Mouse (Mus musculus) liver, embryonic 14.5 days (tissue): ENCODE measurements around the gene C1s1. TPM values are rescaled to one million over a fixed set of nuclear protein-coding genes. Genes with fewer than 3 reads are reported as not detected.
"Not testable (repeated sequence)": the region's sequence is repeated elsewhere in the genome, so short reads cannot be mapped to it uniquely, and the experiment has no call there.

Experiments used
- ATAC-seq: fragments of 200-750 bp; cut with Nextera tagmentation; 2 replicates; pipeline ENCODE4 v1.8.0; 2017; ENCODE audit warnings: moderate number of reproducible peaks, mild to moderate bottlenecking, moderate library complexity; ENCODE audit not compliant: insufficient read depth
- DNase-seq, 3 experiments: peaks; one replicate each; pipeline ENCODE4 v3.0.0-alpha.2; 2012 to 2013; ENCODE audit warnings: low read depth in 3 of 3, low spot score in 3 of 3
- H3K27ac ChIP-seq: fragments of 300-500 bp; sonication (generic); 2 replicates; pipeline ENCODE4 v1.5.1; 2014; ENCODE audit warnings: moderate library complexity, mild to moderate bottlenecking, control low read depth, inconsistent platforms
- H3K27me3 ChIP-seq: fragments of 300-500 bp; sonication (generic); 2 replicates; pipeline ENCODE4 v1.6.1; 2014; ENCODE audit warnings: mild to moderate bottlenecking, low read length, moderate library complexity; ENCODE audit not compliant: control insufficient read depth, insufficient read depth
- H3K36me3 ChIP-seq: fragments of 300-500 bp; sonication (generic); replicated peaks from 2 replicates; pipeline ENCODE4 v1.6.1; 2014; ENCODE audit warnings: low read depth; ENCODE audit not compliant: control insufficient read depth, insufficient read depth
- H3K4me1 ChIP-seq, 2 experiments: fragments of 200-500 bp in 1 of 2; fragments of 300-500 bp in 1 of 2; sonication (generic) in 1 of 2; replicated peaks; 2 replicates each; pipeline ENCODE4 v1.6.1; 2012 to 2014; ENCODE audit warnings: antibody characterized with exemption in 1 of 2, inconsistent platforms in 1 of 2, low read length in 1 of 2; ENCODE audit not compliant: control insufficient read depth in 2 of 2, insufficient read depth in 2 of 2
- H3K4me2 ChIP-seq: fragments of 300-500 bp; sonication (generic); 2 replicates; pipeline ENCODE4 v1.6.1; 2014; ENCODE audit warnings: low read depth, mild to moderate bottlenecking, control low read depth, moderate library complexity
- H3K4me3 ChIP-seq, 2 experiments: fragments of 200-500 bp in 1 of 2; fragments of 300-500 bp in 1 of 2; sonication (generic) in 1 of 2; 2 replicates each; pipeline ENCODE4 v1.5.1; 2012 to 2014; ENCODE audit warnings: low read depth in 2 of 2, low read length in 2 of 2, mild to moderate bottlenecking in 2 of 2, control low read depth in 1 of 2, inconsistent platforms in 1 of 2, moderate library complexity in 1 of 2; ENCODE audit not compliant: insufficient read depth in 1 of 2
- H3K9ac ChIP-seq: fragments of 300-500 bp; sonication (generic); replicated peaks from 2 replicates; pipeline ENCODE4 v1.6.1; 2014; ENCODE audit warnings: mild to moderate bottlenecking, control low read depth, moderate library complexity
- H3K9me3 ChIP-seq: fragments of 300-500 bp; sonication (generic); 2 replicates; pipeline ENCODE4 v1.6.1; 2016; ENCODE audit warnings: low read length, mixed read lengths; ENCODE audit not compliant: control insufficient read depth
- CTCF ChIP-seq: IDR thresholded peaks from 2 replicates; pipeline ENCODE4 v1.5.1; 2016; ENCODE audit warnings: antibody characterized with exemption, low read depth, control low read depth
- EP300 ChIP-seq: IDR thresholded peaks from 2 replicates; pipeline ENCODE4 v1.6.1; 2016; ENCODE audit warnings: antibody characterized with exemption, low read depth
- WGBS: fragments of 180-500 bp; shearing (Covaris S2); extraction: QIAGEN DNeasy Blood & Tissue Kit; methylation state at CpG from one replicate; pipeline ENCODE4 v1.1.7; 2014; ENCODE audit not compliant: insufficient replicate concordance; 5-methylcytosine and 5-hydroxymethylcytosine counted together
- polyA plus RNA-seq, 2 experiments: library from polyadenylated mRNA; depleted of rRNA in 1 of 2; stranded (reverse) in 1 of 2; unstranded in 1 of 2; fragments of >200 nt; fragmentation: Nextera tagmentation in 1 of 2; extraction: Ambion mirVana in 1 of 2; gene quantifications; 2 replicates each; pipeline versions ENCODE4 v1.2.1 to v1.2.3; 2012 to 2014

The C1s1 gene
- polyA plus RNA-seq, 2 experiments, result 23.9 to 40.9 TPM

- DNase-seq (peak; percentile 12 to 42 (median 20)), ATAC-seq (no peak)
- H3K4me3 ChIP-seq, result no peak within 1 kb of the TSS
- H3K4me1 ChIP-seq, result no peaks in the 10 kb centered on the region
- no peak within 1 kb of the TSS for H3K4me2 ChIP-seq
- H3K27ac ChIP-seq, result no peak within 1 kb of the TSS
- H3K9me3 ChIP-seq, result no peaks in the 10 kb centered on the region
- no peak for TF ChIP-seq EP300
- peak; percentile 91 for TF ChIP-seq CTCF
- WGBS, result 2% methylated on average over 8 of the region's 8 CpGs
- H3K9ac ChIP-seq, result no peak within 1 kb of the TSS
- no peaks in the 10 kb centered on the region for H3K27me3 ChIP-seq
- no peaks in the 10 kb centered on the region for H3K36me3 ChIP-seq
Observed at GRCm38 (mm10) chr6:124570026-124570425, 27.9 kb upstream of the C1s1 start, which contains the start of gene C1rb. C1rb (plus strand) TSS chr6:124570294.

GRCm38 (mm10) chr6:124561611-124562010 is 19.5 kb upstream of the C1s1 start:
- not testable (repeated sequence) for H3K27me3 ChIP-seq, H3K36me3 ChIP-seq, H3K27ac ChIP-seq, H3K9ac ChIP-seq, ATAC-seq, H3K4me2 ChIP-seq, H3K4me3 ChIP-seq, H3K9me3 ChIP-seq, H3K4me1 ChIP-seq, DNase-seq
- WGBS, result 49% methylated on average over 2 of the region's 2 CpGs

GRCm38 (mm10) chr6:124561156-124561555 is 19.0 kb upstream of the C1s1 start:
- H3K36me3 ChIP-seq, H3K27me3 ChIP-seq, ATAC-seq, H3K9ac ChIP-seq, H3K4me2 ChIP-seq, H3K4me1 ChIP-seq, H3K9me3 ChIP-seq, DNase-seq, H3K4me3 ChIP-seq, H3K27ac ChIP-seq: not testable (repeated sequence)
- 60% methylated on average over 4 of the region's 4 CpGs for WGBS

GRCm38 (mm10) chr6:124555956-124556355 is 13.8 kb upstream of the C1s1 start:
- not testable (repeated sequence) for DNase-seq, H3K4me3 ChIP-seq, ATAC-seq, H3K9me3 ChIP-seq, H3K9ac ChIP-seq, H3K27me3 ChIP-seq, H3K36me3 ChIP-seq, H3K4me1 ChIP-seq, H3K27ac ChIP-seq, H3K4me2 ChIP-seq
- WGBS, result 50% methylated on average over 2 of the region's 2 CpGs

GRCm38 (mm10) chr6:124552766-124553165 is 10.6 kb upstream of the C1s1 start:
- Histone ChIP-seq H3K4me2 (no peak overlapping the region), H3K4me1 (no peaks in the 10 kb centered on the region), H3K9ac (no peak overlapping the region), H3K27me3 (no peaks in the 10 kb centered on the region), H3K4me3 (no peak overlapping the region), H3K36me3 (no peaks in the 10 kb centered on the region), H3K9me3 (no peaks in the 10 kb centered on the region), H3K27ac (no peak overlapping the region)
- no peak for ATAC-seq
- WGBS, result 67% methylated on average over 22 of the region's 22 CpGs
- TF ChIP-seq CTCF (no peak), EP300 (no peak)
- DNase-seq, result no peak

GRCm38 (mm10) chr6:124549023-124549550 is 6.9 kb upstream of the C1s1 start:
- TF ChIP-seq CTCF (no peak), EP300 (no peak)
- 63% methylated on average over 3 of the region's 3 CpGs for WGBS
- Histone ChIP-seq H3K4me1 (no peaks in the 10 kb centered on the region), H3K27me3 (no peaks in the 10 kb centered on the region), H3K36me3 (no peaks in the 10 kb centered on the region), H3K9ac (no peak overlapping the region), H3K9me3 (no peaks in the 10 kb centered on the region), H3K27ac (no peak overlapping the region), H3K4me2 (no peak overlapping the region), H3K4me3 (no peak overlapping the region)
- no peak for ATAC-seq
- no peak for DNase-seq

GRCm38 (mm10) chr6:124547979-124548378 is 5.8 kb upstream of the C1s1 start:
- H3K4me3 ChIP-seq, H3K4me1 ChIP-seq, H3K4me2 ChIP-seq, DNase-seq, H3K36me3 ChIP-seq, H3K27me3 ChIP-seq, H3K27ac ChIP-seq, H3K9me3 ChIP-seq, ATAC-seq, H3K9ac ChIP-seq: not testable (repeated sequence)
- WGBS, result 89% methylated on average over 2 of the region's 3 CpGs
